Mouse (Mus musculus): Measurements from ENCODE around the gene Xrcc6. TPM values are rescaled to one million over a fixed set of nuclear protein-coding genes. Genes with fewer than 3 reads are reported as not detected.
A peak's percentile ranks its signal among the peaks of the same experiment; 100 is the strongest.

Gene Xrcc6
- total RNA-seq, 2 experiments from 2014 or later: 18.7 to 23.9 TPM

GRCm38 (mm10) chr15:82015392-82016100 lies 27.9 kb downstream of the Xrcc6 start:
- DNase-seq (ENCODE audit: low spot score in 2 of 2): peak; percentile 34 to 43
- intact Hi-C loops (cut with DNase I): no loop called here

DNA sequence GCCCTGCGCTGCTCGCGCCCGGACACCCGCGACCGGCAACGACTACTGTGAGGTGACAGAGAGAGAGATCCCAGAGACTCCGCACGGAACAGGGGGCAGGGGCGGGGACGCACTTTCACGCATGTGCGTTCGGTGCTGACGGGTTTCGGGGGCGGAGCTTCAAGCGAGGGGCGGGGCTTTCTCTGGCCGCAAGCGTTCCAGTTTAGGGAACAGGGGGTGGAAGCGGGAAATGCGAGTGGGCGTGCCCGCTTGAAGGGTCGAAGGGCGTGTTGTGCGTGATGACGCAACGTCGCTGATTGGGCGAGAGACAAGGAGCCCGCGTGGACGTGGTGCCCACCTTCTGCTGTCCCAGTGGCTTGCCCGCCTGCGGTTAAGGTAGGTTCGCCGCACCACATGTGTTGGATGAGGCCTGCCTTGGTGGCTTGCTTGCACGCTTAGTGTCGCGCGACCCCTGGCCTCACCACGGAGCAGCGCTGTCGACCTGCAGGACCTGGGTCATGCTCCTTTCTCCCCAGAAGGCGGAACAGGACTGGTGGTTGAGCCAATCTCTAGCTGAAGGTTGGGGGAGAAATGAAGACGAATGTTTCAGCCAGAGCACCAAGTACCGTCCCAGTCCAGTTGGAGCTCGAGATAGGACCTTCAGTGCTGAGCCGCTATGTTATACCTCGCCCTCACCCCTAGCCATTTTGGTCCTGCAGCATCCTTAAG lies 28.6 kb downstream of the Xrcc6 start:
- intact Hi-C loops (cut with DNase I): no loop called here
- DNase-seq (ENCODE audit: low spot score in 2 of 2): peak; percentile 99 to 100

GRCm38 (mm10) chr15:82016830-82017229 lies 29.2 kb downstream of the Xrcc6 start:
- intact Hi-C loops (cut with DNase I): no loop called here
- no peak for DNase-seq (ENCODE audit: low spot score in 2 of 2)

DNA sequence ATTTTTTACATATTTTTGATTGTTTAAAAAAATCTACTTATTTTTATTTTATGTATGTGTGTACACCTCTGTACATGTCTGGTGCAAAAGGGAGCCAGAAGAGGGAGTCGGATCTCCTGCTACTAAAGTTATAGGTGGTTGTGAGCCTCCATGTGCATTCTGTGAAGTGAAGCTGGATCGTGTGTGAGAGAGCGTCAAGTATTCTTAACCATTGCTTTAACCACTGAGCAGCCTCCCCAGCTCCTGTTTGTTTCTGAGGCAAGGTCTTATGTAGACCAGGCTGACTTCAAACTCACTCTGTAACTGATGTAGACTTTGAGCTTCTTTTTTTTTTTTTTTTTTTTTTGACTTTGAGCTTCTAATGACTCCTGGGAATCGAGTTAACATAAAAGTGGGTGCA lies 29.8 kb downstream of the Xrcc6 start:
- DNase-seq (ENCODE audit: low spot score in 2 of 2): no peak
- intact Hi-C loops (cut with DNase I): no loop called here

- no peak for DNase-seq (ENCODE audit: low spot score in 2 of 2)
- intact Hi-C loops (cut with DNase I): no loop called here
Observed at GRCm38 (mm10) chr15:82019288-82019687, 31.7 kb downstream of the Xrcc6 start.

DNA sequence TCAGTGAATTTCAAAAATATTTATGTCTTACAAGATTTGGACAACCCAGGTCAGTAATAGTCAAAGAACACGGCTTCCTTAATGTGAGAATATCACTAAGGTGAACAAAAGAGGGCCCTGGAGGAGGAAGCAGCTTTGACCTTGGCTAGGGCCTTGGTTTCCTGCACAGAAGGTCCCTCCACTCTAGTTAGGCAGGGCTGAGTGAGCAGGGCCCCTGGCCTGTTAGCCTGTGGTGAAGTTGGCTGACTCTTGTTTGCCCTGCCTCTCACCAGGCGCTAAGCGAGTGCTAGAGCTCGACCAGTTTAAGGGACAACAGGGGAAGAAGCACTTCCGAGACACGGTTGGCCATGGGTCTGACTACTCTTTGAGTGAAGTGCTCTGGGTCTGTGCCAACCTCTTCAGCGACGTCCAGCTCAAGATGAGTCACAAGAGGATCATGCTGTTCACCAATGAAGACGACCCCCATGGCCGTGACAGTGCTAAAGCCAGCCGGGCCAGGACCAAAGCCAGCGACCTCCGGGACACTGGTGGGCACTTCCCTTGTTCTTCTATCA lies 35.0 kb downstream of the Xrcc6 start:
- no peak for DNase-seq (ENCODE audit: low spot score in 2 of 2)
- intact Hi-C loops (cut with DNase I): no loop called here

GRCm38 (mm10) chr15:82023965-82024635 lies 36.5 kb downstream of the Xrcc6 start:
- no peak for DNase-seq (ENCODE audit: low spot score in 2 of 2)
- intact Hi-C loops (cut with DNase I): no loop called here

GRCm38 (mm10) chr15:82027276-82027675 lies 39.6 kb downstream of the Xrcc6 start:
- DNase-seq (ENCODE audit: low spot score in 2 of 2): no peak
- intact Hi-C loops (cut with DNase I): no loop called here

GRCm38 (mm10) chr15:82027726-82028125 lies 40.1 kb downstream of the Xrcc6 start:
- intact Hi-C loops (cut with DNase I): no loop called here
- DNase-seq (ENCODE audit: low spot score in 2 of 2): no peak

GRCm38 (mm10) chr15:82032386-82032785 lies 44.8 kb downstream of the Xrcc6 start:
- intact Hi-C loops (cut with DNase I): no loop called here
- no peak for DNase-seq (ENCODE audit: low spot score in 2 of 2)

- DNase-seq (ENCODE audit: low spot score in 2 of 2): no peak
- intact Hi-C loops (cut with DNase I): no loop called here
Observed at GRCm38 (mm10) chr15:82033762-82034161, 46.1 kb downstream of the Xrcc6 start, which contains the start of gene Desi1. Desi1 (minus strand) TSS chr15:82033862.

GRCm38 (mm10) chr15:82035904-82036689 lies 48.5 kb downstream of the Xrcc6 start:
- DNase-seq (ENCODE audit: low spot score in 2 of 2): peak; percentile 31 to 60
- intact Hi-C loops (cut with DNase I): no loop called here

DNA sequence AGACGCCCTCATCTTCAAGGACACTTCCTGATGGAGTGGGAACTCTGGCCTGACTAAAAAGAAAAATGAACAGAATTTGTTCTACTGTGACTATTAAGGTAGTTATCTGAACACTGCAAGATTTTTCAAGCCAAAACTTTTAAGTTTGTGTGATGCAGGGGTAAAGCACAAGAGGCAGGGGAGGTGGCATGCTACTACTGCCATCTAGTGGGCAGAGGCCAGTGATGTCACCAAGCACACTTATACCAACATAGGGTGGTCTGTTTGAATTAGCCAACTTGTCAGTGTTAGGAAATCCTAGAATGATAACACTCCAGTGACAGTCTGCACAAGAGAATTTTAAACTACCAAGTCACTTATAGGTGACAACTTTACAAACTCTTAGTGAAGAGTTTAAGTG lies 53.0 kb downstream of the Xrcc6 start:
- intact Hi-C loops (cut with DNase I): no loop called here
- DNase-seq (ENCODE audit: low spot score in 2 of 2): peak; percentile 62 to 65

DNA sequence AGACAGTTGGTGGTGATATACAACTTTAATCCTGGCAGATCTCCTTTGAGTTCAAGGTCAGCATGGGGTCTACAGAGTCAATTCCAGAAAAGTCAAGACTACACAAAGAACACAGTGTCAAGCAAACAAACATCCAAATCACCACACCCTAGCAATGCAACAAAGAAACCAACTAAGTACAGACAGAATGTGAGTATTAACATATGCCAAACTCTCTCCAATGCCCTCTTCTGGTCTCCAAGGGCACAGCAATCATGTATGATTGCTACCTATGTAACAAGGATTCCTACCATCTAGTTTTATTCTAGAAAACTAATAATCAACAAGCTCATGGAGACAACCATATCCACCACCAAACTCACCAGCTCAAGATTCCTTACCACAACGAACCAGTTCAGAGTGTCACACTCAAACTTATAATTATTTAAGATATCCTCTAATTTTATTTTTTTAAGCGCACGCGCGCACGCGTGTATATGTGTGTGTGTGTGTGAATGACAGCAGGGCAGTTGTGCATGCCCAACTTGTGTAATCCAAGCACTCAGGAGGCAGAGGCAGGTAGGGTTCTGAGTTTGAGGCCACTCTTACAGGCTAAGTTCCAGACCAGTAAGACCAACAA lies 56.6 kb downstream of the Xrcc6 start:
- intact Hi-C loops (cut with DNase I): no loop called here
- DNase-seq (ENCODE audit: low spot score in 2 of 2): no peak

DNA sequence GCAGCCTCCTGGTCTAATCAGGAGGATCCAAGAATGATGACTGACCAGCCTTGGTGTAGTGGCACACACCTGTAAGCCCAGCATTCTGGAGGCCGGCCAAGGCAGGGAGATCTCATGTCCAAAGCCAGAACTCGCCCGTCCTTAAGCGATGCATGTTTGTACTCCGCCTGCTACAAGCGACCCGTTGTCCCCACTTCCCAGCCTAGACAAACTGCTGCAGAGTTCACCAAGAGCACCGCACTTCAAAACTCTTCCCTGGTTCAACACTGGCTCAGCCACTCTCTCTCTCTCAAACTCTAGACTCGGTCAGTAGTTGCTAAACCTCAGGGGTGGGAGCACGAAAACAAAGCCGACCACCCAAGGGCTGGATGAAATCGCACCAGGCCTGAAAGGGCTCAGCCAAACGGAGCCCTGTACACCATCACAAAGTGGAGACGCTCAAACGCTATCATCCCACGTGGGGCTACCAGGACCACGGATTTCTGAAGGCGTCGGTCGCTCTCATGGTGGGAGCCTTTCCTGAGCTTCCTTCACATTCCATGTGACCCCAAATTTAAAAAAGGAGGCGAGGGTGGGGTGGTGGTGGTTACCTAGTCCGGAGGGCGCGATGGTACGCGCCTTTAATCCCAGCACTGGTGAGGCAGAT lies 58.7 kb downstream of the Xrcc6 start:
- no peak for DNase-seq (ENCODE audit: low spot score in 2 of 2)
- intact Hi-C loops (cut with DNase I): no loop called here

GRCm38 (mm10) chr15:82047080-82047883 lies 59.6 kb downstream of the Xrcc6 start, which contains the start of gene Snu13:
Snu13 (minus strand) TSS chr15:82047598.
- DNase-seq (ENCODE audit: low spot score in 2 of 2): peak; percentile 88 to 94
- intact Hi-C loops (cut with DNase I): no loop called here

GRCm38 (mm10) chr15:82052544-82052943 lies 64.9 kb downstream of the Xrcc6 start:
- intact Hi-C loops (cut with DNase I): no loop called here
- no peak for DNase-seq (ENCODE audit: low spot score in 2 of 2)
